Comparison of ENCODE assay signal across 14 mouse cellular contexts in genomic region chr2:4318134-4318533, GRCm38 (mm10).
A peak's percentile ranks its signal among the peaks of the same experiment; 100 is the strongest.
DNase-seq lines count a peak whose midpoint lies in the region; ATAC-seq and TF ChIP-seq lines count a peak whose summit lies in the region.
"Had no signal": no experiment of that assay in that cellular context is flagged by ENCODE, and none has a peak within 500 bp of the region (broad histone marks: within the 10 kb centered on the region; RNA-seq: fewer than 3 reads in every experiment).

No protein-coding gene starts in this region.

- no peak overlapping the region for H3K4me3 ChIP-seq in heart, postnatal 0 days (ENCODE audit: low read depth, low read length)
- H3K4me3 ChIP-seq in heart, embryonic 11.5 days (ENCODE audit: low read depth, low read length) = no peak overlapping the region
- H3K4me3 ChIP-seq in lung, adult 2 months (replicated peaks; ENCODE audit: extremely low read depth, low read depth, low read length) = no peak overlapping the region
- H3K4me3 ChIP-seq in midbrain, postnatal 0 days (ENCODE audit: low read depth, low read length) = no peak overlapping the region
- no peak overlapping the region for H3K4me3 ChIP-seq in midbrain, embryonic 14.5 days (replicated peaks; ENCODE audit: low read depth, low read length)
- H3K4me3 ChIP-seq: hindbrain, embryonic 12.5 days; limb, embryonic 13.5 days had no signal

- no peak for TF ChIP-seq CTCF in heart, postnatal 0 days (IDR thresholded peaks at IDR 0.05; ENCODE audit: low read depth)
- no peak for TF ChIP-seq CTCF in lung, adult 2 months (IDR thresholded peaks at IDR 0.05; ENCODE audit: insufficient read depth, low read length)
- TF ChIP-seq CTCF in midbrain, postnatal 0 days (IDR thresholded peaks at IDR 0.05) = no peak

- no peak for DNase-seq in heart, postnatal 0 days (ENCODE audit: low spot score)
- DNase-seq in lung, postnatal 36 days = peak; percentile 48
- no peak for DNase-seq in lung, adult 2 months
- DNase-seq in adrenal gland, postnatal 36 days = peak; percentile 26 to 29
- no peak for DNase-seq in midbrain, postnatal 0 days (ENCODE audit: low spot score)
- DNase-seq in midbrain, embryonic 14.5 days = no peak
- DNase-seq: cerebellum, adult 2 months; embryo, embryonic 11 days; kidney, postnatal 10 days; spleen, adult 18-20 months had no signal

- no peaks in the 10 kb centered on the region for H3K4me1 ChIP-seq in heart, postnatal 0 days (ENCODE audit: control insufficient read depth, insufficient read depth)
- 0 out of 2 replicates have a peak, but pooled peaks cover 2% of the 10 kb centered on the region for H3K4me1 ChIP-seq in heart, embryonic 11.5 days (ENCODE audit: control insufficient read depth, insufficient read depth, low read length)
- no peaks in the 10 kb centered on the region for H3K4me1 ChIP-seq in lung, adult 2 months (ENCODE audit: control insufficient read depth, insufficient read depth, low read length)
- no peaks in the 10 kb centered on the region for H3K4me1 ChIP-seq in midbrain, postnatal 0 days (ENCODE audit: insufficient read depth, low read length)
- H3K4me1 ChIP-seq in midbrain, embryonic 14.5 days (ENCODE audit: control insufficient read depth, insufficient read depth, low read length) = no peaks in the 10 kb centered on the region

- H3K27ac ChIP-seq in heart, postnatal 0 days (ENCODE audit: low read depth) = 0 out of 2 replicates have a peak overlapping the region, but pooled peaks have one; percentile 18
- H3K27ac ChIP-seq in heart, embryonic 11.5 days (ENCODE audit: low read depth, low read length) = no peak overlapping the region
- no peak overlapping the region for H3K27ac ChIP-seq in midbrain, postnatal 0 days (ENCODE audit: low read depth, low read length)
- H3K27ac ChIP-seq in midbrain, embryonic 14.5 days (replicated peaks; ENCODE audit: low read depth, low read length) = no peak overlapping the region
- H3K27ac ChIP-seq: hindbrain, embryonic 12.5 days; limb, embryonic 13.5 days had no signal

- no peak overlapping the region for H3K9ac ChIP-seq in heart, postnatal 0 days (replicated peaks; ENCODE audit: low read depth, low read length)
- no peak overlapping the region for H3K9ac ChIP-seq in heart, embryonic 11.5 days (ENCODE audit: low read depth, low read length)
- H3K9ac ChIP-seq in midbrain, postnatal 0 days (replicated peaks; ENCODE audit: low read length, poor library complexity, severe bottlenecking) = no peak overlapping the region
- no peak overlapping the region for H3K9ac ChIP-seq in midbrain, embryonic 14.5 days (replicated peaks; ENCODE audit: low read length)
- H3K9ac ChIP-seq: hindbrain, embryonic 12.5 days; limb, embryonic 13.5 days had no signal

- H3K36me3 ChIP-seq in heart, postnatal 0 days (replicated peaks; ENCODE audit: control insufficient read depth, insufficient read depth, low read length) = no peaks in the 10 kb centered on the region
- no peaks in the 10 kb centered on the region for H3K36me3 ChIP-seq in heart, embryonic 11.5 days (ENCODE audit: control insufficient read depth, insufficient read depth, low read length)
- H3K36me3 ChIP-seq in midbrain, postnatal 0 days (ENCODE audit: insufficient read depth, low read length) = no peaks in the 10 kb centered on the region
- H3K36me3 ChIP-seq in midbrain, embryonic 14.5 days (ENCODE audit: control insufficient read depth, insufficient read depth, low read length) = no peaks in the 10 kb centered on the region
- H3K36me3 ChIP-seq: hindbrain, embryonic 12.5 days had no signal

- ATAC-seq in heart, postnatal 0 days (ENCODE audit: insufficient read depth, low read depth) = peak; percentile 55
- no peak for ATAC-seq in heart, embryonic 11.5 days (replicated peaks; ENCODE audit: insufficient number of reproducible peaks, low FRiP score, low TSS enrichment)
- ATAC-seq in midbrain, postnatal 0 days (ENCODE audit: low FRiP score) = no peak
- ATAC-seq in midbrain, embryonic 14.5 days (ENCODE audit: low FRiP score, low TSS enrichment) = no peak

- H3K27me3 ChIP-seq in heart, postnatal 0 days (ENCODE audit: control insufficient read depth, insufficient read depth, low read length) = no peaks in the 10 kb centered on the region
- no peaks in the 10 kb centered on the region for H3K27me3 ChIP-seq in heart, embryonic 11.5 days (ENCODE audit: control insufficient read depth, insufficient read depth, low read length)
- H3K27me3 ChIP-seq in midbrain, postnatal 0 days (ENCODE audit: insufficient read depth, low read length) = no peaks in the 10 kb centered on the region
- no peaks in the 10 kb centered on the region for H3K27me3 ChIP-seq in midbrain, embryonic 14.5 days (ENCODE audit: control insufficient read depth, insufficient read depth, low read length)
- H3K27me3 ChIP-seq: hindbrain, embryonic 12.5 days; limb, embryonic 13.5 days had no signal

- no peak for TF ChIP-seq POLR2A in lung, adult 2 months (IDR thresholded peaks at IDR 0.05; ENCODE audit: borderline replicate concordance, extremely low read depth, low read depth, low read length)

- H3K4me2 ChIP-seq in heart, postnatal 0 days (ENCODE audit: low read depth, low read length) = no peak overlapping the region
- no peak overlapping the region for H3K4me2 ChIP-seq in heart, embryonic 11.5 days
- H3K4me2 ChIP-seq in midbrain, postnatal 0 days (ENCODE audit: low read depth, low read length, poor library complexity, severe bottlenecking) = no peak overlapping the region
- no peak overlapping the region for H3K4me2 ChIP-seq in midbrain, embryonic 14.5 days (ENCODE audit: low read length)
- H3K4me2 ChIP-seq: hindbrain, embryonic 12.5 days; limb, embryonic 13.5 days had no signal

- WGBS in heart, postnatal 0 days = 51% methylated on average over 4 of the region's 4 CpGs
- WGBS in heart, embryonic 11.5 days (ENCODE audit: insufficient replicate concordance) = 62% methylated on average over 4 of the region's 4 CpGs
- WGBS in lung, adult 2 months = 44% methylated on average over 4 of the region's 4 CpGs
- 85% methylated on average over 4 of the region's 4 CpGs for WGBS in midbrain, postnatal 0 days
- WGBS in midbrain, embryonic 14.5 days = 82% methylated on average over 4 of the region's 4 CpGs

- H3K9me3 ChIP-seq in heart, postnatal 0 days (replicated peaks; ENCODE audit: control insufficient read depth, low read length) = no peaks in the 10 kb centered on the region
- H3K9me3 ChIP-seq in heart, embryonic 11.5 days (replicated peaks; ENCODE audit: control insufficient read depth, low read length) = no peaks in the 10 kb centered on the region
- H3K9me3 ChIP-seq in midbrain, postnatal 0 days (ENCODE audit: low read length) = no peaks in the 10 kb centered on the region
- H3K9me3 ChIP-seq in midbrain, embryonic 14.5 days (ENCODE audit: control insufficient read depth, low read length) = no peaks in the 10 kb centered on the region
- H3K9me3 ChIP-seq: hindbrain, embryonic 12.5 days; limb, embryonic 13.5 days; megakaryocyte, embryonic 14.5 days had no signal

- no peak for TF ChIP-seq EP300 in heart, postnatal 0 days (IDR thresholded peaks at IDR 0.05; ENCODE audit: low read depth)

Comparison
In these comparisons a context has a peak if more than half of its experiments do, and no peak if none do; other contexts are left out.
1. DNase-seq: peak in lung, postnatal 36 days (single experiment) and adrenal gland, postnatal 36 days (2 of 2); none in heart, postnatal 0 days (single experiment), lung, adult 2 months (single experiment), midbrain, postnatal 0 days (single experiment) and midbrain, embryonic 14.5 days (single experiment).